Mouse (Mus musculus) brain, adult 2 months (tissue): ENCODE data around the gene Pex26.

Experiments
- DNase-seq: peaks from one replicate; pipeline ENCODE4 v3.0.0; 2011; ENCODE audit warnings: low read depth, low spot score

Gene Pex26

DNA sequence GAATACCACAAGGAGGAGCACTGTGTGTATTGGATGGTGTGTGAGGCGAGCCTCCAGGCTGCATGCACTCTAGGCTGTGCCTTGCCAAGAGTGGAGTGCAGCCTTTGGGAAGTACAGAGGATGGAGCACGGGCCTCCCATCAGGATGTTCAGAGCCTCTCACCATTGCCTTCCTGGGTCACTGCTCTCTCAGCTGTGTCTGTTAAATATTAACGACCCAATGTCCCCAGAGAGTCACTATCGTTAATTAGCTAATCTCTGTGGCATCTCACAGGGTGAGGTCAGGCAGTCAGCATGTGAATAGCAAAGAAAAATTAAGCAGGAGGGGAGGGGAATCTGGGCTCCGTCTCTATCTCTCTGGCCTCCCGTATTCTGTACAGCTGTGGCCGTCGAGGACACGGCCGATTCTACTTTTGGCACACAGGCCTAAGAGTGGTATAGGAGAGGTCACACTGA is 17.3 kb upstream of the Pex26 start:
- no peak for DNase-seq

DNA sequence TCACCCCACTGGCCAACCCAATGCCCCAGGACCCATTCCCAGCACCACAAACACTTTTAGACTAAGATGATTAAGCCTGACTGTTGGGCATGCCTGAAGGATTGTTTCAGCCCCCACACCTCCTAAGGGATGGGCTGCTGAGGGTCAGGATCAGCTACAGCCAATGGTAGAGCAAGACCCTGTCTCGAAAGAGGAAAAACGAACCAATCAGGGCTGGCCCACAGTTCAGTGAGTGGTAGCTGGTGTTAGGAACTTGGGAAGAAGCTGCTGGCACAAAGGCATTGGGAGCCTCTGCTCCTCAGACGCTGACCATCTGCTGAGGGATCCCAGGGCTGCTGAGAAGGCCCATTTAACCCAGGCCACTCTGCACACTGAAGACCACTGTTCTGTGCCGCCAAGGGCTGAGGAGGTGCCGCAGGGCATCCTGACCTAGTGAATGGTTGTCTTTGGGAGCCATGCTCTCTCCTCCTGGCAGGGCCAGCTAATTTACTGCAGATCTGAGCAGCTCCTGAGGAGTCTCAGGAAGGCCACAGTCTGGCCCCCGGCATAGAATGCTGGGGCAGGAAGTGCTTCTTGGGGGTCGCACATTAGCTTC is 16.0 kb upstream of the Pex26 start:
- DNase-seq, result no peak

DNA sequence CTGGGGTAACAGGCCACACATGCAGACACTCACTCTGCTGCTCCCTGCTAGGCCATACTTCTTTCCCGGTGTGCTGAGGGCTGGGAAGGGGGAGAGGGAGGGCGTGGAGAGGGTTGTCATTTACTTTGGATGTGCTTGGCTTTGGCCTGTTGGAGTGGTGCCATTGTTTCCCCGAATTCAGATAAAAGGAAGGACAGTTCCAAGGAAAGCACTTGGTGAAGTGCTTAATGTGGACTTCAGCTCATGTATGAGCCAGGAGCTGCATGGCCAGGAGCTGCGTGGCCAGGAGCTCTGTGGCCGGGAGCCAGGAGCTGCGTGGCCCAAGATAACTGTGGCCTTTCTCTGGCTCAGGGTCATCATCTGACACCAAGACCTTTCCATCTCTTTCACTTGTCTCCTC is 12.4 kb upstream of the Pex26 start:
- no peak for DNase-seq

DNA sequence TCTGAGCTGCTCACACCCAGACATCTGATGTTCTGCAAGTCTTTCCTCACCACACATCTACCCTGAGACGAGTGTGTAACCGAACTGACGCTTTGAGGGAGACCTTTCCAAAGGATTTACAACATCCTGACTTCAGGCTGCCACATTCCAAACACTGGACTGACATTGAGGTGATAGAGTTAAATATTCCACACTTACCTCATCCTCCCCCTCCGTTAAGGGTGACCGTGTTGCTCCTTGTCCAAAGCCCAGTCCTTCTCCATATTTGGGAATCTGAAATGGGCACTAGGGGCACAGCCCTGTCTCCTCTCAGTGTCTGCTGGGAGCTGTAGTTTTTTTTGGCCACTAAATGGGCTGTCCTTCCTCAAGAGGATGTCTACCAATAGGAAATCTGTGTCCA is 10.0 kb upstream of the Pex26 start:
- no peak for DNase-seq

DNA sequence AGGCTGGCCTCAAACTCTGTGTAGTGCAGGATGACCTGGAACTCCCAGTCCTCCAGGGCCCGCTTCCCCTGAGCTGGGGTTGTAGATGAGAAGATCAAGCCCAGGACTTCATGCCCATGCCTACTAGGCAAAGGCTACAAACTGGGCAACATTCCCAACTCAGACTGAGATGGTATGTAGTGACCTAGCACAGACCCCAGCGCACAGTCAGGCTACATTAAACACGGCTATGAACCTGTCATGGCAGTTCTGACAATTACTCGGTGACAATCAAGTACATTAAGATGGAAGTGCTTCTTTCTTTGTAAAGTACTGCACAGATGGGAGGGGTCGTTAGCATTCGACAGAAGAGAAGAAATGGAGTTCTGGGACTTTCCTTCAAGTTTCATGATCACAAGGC is 8.7 kb upstream of the Pex26 start:
- no peak for DNase-seq

DNA sequence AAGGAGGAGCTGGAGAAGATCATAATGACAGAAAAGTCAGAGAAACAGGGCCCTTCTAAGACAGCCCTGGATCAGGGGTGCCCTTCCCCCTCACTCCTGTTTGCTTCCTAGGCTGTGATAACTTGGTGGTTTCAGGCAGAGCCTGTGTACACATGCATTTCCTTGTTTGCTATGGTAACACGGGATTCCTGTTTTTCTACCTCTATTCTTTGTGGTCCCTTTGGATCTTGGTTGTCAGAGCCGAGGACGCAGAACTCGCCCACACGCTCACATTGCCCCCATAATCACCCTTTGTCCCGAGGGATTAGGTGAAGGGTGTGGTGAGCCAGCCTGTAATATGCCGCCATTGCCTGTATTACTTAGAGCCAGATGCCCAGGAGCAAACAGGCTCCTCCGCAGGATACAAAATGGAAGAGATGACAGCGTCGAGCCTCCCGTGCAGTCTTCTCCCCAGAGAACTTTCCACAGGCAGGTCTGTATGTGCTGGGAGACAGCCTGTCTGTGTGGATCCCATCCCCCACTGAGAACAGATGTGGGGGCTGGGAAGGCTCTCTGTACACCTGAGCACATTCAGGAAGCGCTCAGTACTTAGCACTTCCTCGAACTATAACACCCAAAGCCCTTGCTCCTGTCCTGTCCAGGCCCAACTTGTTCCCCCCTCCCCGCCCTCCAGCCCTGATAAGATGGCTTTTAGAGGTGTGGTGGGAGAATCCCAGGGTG is 7.3 kb upstream of the Pex26 start:
- no peak for DNase-seq

DNA sequence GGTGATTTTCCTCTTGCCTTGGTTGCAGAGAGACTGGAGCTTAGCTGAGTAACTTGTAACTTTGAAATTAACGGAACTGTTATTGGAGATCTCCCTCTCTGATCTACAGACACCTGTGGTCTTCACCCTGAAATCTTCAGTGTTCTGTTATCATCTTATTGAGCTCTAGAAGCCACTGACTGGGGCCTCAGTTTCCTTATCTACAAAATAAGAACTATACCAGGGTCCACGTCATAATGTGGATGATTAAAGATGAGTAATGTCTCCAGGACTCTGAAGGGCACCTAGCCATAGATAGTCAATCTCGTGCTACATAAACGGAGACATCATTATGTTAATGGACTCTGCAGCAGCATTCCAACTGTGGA is 6.8 kb upstream of the Pex26 start:
- DNase-seq, result no peak

DNA sequence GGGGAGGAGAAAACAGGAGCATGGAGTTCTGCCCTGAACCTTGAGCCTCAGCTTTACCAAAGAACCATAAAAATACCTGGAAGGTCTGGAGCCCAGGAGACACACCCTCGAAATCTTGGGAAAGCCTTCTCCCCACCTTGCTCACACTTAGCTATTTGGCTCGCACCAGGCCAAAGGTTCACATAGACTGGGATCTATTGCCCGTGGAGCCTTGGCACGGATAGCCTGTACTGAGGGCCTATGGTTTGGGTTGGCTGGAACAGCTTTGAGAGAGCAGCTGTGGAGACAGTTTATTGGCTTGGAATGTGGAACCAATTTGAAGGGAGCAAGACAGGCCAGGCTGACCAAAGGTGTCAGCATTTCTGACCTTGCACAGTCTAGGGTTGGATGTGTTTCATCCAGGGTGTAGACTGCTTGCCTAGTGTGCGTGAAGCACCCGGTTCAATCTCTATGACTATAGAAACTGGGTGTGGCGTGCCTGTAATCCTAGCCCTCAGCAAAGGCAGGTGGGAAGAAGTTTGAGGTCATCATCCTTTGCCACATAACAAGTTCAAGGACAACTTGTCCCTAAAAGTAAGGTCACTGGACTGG is 6.3 kb upstream of the Pex26 start:
- DNase-seq, result no peak

DNA sequence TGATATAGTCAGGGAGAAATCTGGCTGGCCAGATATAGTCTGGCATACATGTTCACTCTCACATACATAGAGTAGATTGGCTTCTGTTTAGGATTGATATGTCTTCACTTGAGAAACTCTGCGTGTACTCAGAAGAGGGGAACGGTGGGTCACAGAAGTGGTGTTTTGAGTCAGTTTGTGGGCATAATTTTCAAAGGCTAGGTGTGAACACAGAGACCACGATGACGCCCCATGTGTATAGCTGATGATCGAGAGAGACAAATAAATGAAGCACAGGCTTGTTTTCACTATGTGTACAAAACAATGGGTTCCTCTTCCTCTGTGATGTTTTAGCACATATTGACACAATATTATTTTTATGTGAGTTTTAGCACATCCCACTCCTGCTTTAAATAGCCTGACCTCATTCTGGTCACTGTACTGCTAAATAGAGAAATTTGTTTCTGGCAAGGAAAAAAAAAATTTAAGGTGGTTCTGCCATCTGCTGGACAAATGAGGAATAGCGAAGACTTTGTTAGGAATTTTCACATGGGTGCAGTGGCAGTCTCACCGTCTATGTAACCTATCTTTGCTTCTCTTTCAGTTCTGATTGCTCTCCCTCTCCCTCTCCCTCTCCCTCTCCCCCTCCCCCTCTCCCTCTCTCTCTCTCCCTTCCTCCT is 4.6 kb upstream of the Pex26 start:
- DNase-seq, result peak; percentile 87

DNA sequence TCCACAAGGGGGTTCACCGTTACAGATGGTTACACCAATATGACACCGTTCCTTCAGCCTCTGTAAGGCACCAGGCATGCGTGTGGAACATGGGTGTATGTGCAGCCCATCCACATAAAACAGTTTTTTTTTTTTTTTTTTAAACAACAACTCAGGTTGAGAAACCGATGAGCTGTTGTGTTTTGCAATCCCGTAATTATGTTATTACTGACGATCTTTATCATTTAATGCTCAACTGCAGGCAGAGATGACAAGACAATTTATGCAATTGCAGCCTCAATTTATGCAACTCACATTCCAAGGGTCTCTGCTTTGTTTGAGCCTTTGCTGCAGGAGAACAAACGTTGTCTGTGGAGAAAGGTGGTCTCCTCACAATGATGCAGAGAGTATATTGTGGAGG is 3.6 kb upstream of the Pex26 start:
- DNase-seq, result no peak

DNA sequence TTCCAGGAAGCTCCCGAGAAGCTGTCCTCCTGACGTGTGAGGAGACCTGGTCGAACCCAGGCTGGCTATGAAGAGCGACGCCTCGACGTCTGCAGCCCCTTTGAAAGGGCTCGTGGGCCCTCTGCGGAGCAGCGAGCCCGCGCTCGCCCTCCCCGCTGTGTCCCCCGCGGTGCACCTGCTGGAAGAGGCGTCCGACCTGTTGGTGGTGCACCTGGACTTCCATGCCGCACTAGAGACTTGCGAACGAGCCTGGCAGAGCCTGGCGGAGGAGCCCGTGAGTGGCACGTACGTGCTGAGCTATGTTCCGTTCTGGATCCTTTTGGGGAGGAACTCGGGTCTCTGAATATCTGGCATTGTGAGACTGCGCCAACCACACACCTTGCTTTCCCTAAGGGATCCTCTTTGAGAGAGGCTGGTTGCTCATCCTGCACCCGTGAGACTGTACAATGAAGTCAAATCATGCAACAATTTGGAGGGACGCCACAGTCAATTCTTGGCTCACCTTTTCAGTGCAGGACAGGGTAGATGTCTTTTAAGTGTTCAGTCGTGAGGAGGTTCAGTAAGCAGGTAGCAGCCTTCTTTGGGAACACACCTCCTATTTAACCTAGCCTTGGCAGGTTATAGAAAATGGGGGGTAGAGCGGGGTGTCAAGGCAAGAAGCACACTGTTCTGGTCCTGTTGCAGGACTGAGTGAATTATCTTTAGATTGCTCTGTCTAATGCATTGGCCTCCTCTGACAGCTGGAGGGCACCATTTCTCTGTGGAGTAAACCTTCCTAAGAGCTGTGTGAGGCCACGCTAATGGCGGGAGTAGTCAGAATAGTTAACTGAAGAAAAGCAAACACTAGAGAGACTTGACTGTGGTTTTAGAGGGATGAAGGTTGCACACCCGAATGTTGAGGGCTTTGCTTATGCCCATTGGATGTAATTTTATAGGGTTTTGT is 1.0 kb downstream of the Pex26 start:
- DNase-seq, result peak; percentile 89

DNA sequence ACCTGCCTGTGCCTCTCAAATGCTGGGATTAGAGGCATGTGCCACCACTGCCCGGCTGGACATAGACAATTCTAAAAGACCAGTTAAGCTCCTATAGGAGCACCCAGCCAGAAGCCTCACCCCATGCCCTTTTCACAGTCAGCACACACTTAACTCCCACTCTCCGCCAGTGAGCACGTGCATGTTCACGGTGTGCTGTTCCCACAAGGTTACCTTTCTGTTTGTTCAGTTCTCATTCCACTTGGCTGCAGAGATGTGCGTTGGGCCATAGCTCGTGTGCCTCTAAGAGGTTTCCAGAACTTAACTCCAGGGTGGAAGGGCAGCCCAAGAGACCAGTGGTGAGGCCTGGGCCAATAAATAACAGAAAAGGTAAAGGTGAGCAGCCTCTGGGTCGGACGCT is 1.8 kb downstream of the Pex26 start:
- no peak for DNase-seq

DNA sequence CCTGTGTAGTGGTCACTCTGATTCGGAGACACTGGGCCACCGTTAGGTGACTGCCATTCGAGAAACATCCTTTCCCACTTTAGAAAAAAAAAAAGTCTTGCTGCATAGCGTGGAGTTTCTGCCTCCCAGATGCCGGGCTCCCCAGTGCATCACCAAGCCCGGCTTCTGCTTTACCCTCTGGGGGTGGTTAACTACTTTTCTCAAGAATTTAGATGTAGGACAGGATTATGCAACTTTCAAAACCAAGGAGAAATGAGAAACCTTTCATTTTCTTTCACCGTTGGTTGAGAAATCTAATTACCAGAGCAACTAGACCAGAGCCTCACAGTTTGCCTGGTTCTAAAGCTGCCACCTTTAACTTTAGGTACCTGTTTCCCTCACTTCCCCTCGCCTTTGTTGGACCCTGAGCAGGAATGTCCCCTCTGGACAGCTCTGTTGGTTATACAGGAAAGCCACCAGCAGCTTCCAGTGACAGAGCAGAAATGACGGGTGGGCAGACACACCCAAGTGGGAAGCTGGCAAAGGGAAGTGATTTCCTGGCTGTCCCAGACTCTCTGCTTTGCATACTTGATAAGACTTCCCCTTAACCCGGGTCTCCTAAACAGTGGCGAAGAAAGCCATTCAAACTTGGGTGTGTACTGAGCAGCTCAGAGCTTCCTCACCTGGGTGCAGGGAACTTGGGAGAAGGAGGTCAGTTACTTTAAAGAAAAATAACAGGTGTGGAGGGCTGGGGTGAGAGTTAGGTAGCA is 8.0 kb downstream of the Pex26 start:
- DNase-seq, result no peak

DNA sequence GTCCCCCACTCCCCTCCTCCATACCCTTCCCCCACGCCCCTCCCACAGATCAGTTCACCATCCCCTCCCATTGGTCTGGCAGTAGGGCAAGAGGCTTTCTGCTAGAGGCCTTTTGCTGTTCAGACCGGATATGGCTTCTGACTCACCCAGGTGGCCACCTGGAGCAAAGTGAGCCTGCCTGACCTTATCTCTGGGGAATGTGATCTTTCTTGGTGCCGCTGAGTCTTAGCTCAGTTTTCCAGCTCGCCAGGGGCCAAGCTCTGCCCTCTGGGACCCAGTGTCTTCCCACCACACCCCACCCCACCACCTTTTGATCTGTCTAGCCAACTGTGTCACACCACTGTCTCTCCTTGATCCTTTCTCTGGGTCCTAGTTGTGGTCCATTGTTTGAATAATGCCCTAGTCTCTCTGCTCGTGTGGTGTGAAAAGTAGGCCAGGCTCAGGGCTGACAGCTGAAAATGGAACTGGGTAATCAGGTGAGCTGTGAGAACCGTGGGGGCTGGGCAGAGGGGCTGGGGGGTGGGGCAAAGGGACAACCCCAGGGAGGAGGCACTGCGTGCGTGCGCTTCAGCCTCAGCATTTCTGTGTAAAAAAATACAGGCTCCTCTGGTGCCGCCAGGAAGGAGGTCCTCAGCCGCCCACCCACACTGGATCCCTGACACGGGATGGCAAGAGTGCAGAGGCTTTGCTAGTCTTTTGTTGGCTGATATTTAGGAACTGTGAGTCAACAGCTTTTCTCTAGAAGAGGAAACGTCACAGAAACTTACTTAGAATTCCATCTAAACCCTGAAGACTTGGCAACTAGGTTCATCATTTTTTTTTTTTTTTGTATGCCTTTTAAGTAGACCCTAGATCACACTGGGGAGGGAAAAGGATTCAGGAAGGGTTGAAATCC is 10.8 kb downstream of the Pex26 start:
- DNase-seq, result peak; percentile 75

DNA sequence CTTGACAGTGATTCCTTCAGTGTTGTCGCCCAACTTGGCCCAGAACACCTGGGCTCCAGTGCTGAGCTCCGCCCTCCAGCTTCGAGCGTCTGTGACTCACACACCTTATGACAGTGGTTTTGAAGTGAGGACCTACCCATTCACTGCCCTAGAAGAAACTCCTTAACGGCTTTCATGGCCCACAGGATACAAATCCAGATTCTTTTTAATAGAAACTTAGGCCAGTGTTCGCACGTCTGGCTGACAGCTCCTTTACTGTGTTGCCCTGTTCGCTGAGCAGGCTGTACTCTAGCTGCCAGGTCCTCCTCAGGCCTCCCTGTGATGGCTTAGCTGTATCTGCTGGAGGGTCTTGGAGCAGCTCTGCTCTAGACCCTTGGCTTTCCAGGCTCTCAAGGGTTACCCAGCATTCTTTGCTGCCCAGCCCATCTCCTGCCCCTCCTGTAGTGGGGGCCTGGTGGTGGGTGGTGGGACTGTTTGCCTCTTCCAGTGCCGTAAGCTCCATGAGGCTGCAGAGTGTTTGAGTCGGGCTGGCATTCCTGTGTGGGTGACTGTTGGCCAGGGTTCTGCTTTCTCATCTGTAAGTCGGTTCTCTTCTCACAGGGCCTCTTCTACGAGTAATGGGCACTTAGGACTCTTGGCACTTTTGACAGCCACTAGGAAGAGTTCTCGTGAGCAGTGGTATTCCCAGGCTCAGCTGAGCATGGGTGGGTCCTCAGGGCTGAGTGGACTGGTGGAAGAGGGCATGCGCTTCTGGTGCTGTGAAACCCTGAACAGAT is 11.7 kb downstream of the Pex26 start:
- peak; percentile 65 for DNase-seq

DNA sequence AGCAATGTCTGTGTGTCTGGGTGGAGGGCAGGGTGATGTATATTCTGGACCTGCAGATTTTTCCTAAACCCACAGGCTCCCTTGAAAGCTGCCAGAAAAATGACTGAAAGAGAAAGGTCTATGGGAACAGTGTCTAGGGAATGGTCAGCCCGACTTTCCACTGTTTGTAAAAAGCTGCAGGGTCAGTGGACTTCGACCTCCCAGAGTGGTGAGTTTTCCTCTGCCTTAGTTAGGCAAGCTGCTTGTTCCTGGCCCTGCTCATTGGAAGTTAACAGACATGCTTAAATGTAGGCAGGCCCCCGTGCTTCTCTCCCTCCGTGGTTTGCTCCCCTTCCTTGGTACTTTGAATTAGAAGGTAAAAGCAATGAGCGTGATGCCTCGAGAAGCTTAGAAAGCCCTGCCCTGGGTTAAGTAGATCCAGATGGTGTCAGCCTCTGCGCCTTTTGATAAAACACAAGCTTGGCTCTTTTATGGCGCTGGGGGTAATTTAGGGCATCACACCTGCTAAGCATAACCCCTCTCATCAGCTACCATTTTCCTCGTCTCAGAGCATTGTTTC is 14.4 kb downstream of the Pex26 start:
- no peak for DNase-seq

DNA sequence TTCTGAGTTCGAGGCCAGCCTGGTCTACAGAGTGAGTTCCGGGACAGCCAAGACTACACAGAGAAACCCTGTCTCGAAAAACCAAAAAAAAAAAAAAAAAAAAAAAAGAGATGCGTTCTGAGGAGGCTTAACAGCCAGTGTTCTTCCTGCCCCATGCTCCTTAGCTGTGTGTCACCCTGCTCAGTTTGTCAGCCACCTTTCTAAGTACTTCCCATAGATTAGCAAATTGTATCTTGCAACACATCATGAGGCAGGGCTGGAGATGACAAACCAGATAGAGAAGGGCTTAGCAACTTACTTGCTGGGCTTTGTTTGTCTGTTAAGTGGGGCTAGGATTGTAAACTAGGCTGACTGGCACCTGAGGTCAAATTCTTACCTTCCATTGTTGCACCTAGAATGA is 17.0 kb downstream of the Pex26 start:
- no peak for DNase-seq

DNA sequence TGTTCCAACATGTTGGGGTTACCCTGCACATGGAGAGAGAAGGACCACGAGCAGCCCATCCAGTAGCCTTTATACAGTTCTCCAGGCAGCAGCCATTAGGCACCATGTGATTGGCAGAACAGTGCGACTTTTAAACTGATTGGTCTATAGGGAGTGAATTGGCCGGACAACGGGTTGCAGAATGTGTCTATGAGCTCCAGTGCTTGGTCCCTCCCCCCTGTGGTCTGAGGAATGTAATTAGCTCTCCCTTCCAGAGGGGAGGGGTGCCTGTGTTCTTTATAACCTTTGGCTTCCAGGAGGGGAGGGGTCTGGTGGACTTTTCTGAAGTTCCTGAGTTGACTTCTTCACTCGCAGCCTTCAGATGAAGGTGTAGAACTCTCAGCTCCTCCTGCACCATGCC is 18.6 kb downstream of the Pex26 start:
- no peak for DNase-seq

DNA sequence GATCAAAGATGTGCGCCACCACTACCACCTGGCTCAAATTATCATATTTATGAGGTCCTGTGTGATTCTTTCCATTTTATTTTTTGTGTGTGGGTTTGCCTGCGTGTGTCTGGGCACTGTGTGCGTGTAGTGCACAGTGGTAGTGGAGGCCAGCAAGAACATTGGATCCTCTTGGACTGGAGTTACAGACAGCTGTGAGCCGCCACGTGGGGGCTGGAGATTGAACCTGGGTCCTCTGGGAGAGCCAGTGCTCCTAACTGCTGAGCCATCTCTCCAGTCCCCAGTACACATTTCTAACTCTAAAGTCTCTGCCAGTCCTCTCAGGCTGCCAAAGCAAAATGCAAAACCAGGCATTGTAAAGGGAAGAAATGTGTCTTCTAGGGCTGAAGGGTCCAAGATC is 23.0 kb downstream of the Pex26 start:
- DNase-seq, result no peak
